Mouse (Mus musculus) layer of hippocampus, postnatal 14 days (tissue): ENCODE data around the gene Oit1. TPM values are rescaled to one million over a fixed set of nuclear protein-coding genes. Genes with fewer than 3 reads are reported as not detected.

Source experiments
- DNase-seq, 2 experiments: peaks; one replicate each; pipeline ENCODE4 v3.0.0; 2021 to 2022; ENCODE audit warnings: low spot score in 2 of 2, mixed read lengths in 1 of 2
- total RNA-seq, 2 experiments: library from RNA; stranded (reverse); gene quantifications; 2 replicates each; pipeline ENCODE4 v1.2.3; 2021

Gene Oit1
- total RNA-seq, 2 experiments from 2014 or later = not detected

GRCm38 (mm10) chr14:8340226-8340625, 38.3 kb downstream of the Oit1 start:
- DNase-seq = no peak

GRCm38 (mm10) chr14:8335947-8336346, 42.6 kb downstream of the Oit1 start:
- no peak for DNase-seq

DNA sequence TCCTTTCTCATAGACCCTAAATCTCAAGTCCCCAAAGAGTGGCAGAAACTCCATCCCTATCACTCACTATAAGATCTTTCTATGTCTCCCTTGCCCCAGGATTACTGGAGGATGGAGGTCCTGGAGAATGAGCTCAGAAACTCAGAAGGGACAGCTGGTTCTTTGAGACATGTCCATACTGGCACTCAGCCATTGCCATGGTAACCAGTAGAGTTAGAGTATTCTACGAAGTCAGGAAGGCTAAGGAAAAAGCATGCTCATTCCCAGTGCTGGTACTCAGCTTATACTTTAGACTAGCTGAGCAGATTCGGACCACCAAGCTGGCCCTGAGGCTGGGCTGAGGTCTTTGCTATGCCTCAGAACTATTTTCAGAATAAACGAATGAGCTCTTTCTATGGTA, 44.0 kb downstream of the Oit1 start:
- no peak for DNase-seq

DNA sequence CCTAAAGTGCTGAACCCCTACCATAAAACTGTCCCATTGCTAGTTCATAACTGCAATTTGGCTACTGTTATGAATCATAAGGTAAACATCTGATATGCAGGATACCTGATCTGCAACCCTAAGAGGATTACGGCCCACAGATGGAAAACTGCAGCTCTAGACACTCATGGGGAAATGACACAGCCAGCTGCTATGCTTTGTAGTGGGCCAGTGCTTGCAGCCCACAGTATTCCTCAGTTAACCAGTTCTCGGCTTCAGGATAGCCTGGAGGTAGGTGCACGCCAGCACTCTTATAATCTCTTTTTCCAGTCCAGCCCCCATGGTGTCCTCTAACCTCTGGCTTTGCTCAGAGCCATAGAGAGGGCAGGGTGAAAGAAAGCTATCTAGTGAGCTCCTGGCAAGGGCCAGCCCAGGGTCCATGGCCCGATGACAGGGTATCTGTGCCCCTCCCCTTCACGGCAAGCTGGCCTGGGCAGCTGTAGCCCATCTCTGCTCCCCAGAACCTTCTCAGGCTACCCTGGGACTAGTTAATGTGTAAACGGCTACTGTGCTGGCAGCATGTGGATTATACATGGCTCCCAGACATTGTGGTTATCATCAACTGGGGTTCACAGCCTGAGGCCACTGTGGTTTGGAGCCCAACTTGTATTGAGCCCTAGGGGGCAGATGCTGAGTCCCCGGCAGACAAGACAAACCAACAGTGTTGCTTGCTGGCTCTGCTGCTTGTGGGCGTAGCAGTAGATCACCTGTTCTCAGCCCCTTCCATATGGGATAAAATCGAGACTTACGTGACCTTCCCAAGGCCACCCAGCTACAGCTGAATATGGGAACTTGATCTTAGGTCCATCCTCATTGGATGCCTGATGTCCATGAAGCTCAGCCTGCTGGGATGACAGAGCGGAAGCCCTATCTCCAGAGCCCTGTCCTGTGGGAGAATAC, 46.0 kb downstream of the Oit1 start:
- no peak for DNase-seq

DNA sequence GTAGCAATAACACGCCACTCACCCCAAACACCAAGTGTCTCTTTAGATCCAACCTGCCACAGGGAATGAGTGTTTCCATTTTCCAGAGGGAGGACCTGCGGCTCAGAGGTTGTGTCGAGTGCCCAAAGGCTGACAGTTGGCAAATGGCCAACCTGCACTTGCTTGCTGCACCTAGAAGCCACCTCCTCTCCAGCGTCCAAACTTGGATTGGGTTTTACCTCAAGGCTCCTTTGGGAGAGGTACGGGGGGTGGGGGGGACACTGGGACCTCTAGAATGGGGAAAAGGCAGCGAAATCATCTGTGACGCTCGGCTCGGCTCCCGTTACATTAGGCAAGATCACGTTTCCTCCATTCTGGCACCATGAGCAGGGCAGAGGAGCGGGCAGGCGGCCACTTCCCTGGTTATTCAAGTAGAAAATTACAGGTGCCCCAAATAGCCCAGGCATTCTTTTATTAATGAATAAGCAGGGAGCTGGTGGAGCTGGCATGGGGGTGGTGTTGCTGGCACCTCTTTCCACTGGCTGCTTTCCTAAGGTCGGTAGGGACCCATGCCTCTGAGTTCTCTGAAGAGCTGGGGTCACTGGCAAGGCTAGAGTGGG, 47.1 kb downstream of the Oit1 start:
- peak in 1 of 2 experiments; percentile 29 for DNase-seq

DNA sequence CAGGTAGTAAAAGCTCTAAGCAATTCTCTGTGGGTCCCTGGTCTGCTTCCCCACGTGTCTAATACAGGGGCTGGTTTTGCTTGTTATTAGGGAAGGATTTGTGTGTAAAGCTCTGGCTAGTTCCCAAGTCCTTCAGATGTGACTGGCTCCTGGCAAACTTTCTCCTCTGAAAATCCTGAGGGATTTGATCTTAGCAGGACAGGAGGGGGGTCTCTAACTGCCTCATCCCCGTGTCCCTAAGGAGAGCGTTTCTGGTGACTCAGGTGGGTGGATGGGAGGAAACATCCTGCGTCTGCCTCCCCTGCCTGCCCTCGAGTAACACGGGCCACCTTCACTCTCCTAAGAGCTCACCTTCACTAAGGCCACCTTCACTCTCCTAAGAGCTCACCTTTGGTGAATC, 48.2 kb downstream of the Oit1 start:
- DNase-seq = no peak

- no peak for DNase-seq
Measured at GRCm38 (mm10) chr14:8329552-8329951, 49.0 kb downstream of the Oit1 start.

DNA sequence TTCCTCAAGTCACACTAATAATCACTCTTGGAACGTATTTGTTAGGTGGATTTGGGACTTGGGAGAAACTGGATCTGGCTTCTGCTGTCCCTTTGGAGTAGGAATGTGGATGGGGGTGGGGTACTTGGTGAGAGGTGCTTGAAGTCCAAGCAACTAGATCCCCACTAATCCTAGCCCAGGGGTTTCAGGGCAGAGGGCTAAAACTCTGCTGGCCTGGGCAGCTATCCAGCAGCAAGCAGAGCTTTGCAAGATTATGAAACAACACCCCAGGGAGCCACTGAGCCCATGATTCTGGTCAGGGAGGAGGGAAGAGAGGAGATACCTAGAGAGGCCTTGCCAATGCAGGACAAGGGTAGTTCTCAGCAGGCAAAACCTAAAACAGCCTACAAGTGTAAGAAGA, 51.2 kb downstream of the Oit1 start:
- DNase-seq = no peak

DNA sequence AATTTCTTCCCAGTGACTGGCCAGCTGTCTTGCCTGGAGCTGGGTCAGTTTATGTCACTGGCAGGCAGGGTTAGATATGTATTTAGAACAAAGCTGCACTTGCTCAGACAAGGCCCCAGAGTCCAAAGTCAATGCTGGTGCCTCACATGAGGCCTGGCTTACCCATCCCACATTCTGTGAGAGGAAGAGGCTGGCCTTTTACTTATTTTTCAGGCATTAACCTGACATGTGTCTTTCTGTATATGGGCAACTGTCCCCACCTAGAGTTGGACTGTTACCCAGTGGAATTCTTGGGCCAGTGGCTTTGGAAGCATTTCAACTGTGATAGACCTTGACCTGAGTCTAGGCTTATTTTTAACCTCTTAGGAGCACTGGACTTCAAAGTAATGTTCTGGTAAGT, 51.6 kb downstream of the Oit1 start:
- DNase-seq = no peak

DNA sequence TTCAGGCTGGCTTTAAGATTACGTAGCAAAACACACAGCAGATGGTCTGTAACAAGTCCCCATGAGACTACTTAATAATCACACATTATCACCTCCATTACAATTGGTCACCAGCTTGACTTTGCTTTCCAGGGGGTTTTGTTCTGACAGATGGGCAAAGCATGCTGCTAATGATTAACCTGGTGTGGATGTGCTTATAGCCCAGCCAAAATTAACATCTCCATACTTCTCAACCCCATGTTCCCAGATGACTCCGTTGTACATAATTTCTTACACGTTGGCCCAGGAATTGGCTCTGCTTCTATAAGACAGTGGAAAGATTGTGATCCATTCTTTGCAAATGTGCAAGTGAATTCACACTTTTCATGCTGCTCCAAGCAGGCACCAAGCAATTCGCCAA, 52.8 kb downstream of the Oit1 start:
- DNase-seq = no peak

DNA sequence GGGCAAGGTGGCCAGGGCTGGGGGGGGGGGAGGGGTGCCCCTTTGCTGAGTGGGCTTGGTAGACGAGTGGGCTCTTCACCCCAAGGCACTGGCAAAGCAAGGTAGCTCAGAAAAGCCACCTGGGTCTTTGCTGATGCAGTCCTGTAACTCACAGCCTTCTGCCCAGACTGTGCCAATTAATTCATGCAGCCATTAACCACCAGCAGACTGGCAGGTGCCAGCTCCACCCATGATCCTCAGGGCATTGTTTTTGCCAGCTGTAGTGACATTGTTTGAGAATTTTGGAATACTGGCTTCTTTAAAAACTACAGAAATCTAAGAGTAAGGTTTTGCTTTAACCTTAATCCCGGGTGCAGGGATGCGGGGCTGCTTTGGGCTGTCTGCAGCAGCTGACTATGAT, 58.0 kb downstream of the Oit1 start:
- DNase-seq = no peak

GRCm38 (mm10) chr14:8317194-8318097, 61.1 kb downstream of the Oit1 start, which contains the start of gene Fam107a:
Fam107a (minus strand) TSS chr14:8318023.
- DNase-seq = no peak

GRCm38 (mm10) chr14:8316366-8317193, 62.0 kb downstream of the Oit1 start:
- DNase-seq = no peak

- no peak for DNase-seq
Measured at GRCm38 (mm10) chr14:8315169-8315568, 63.4 kb downstream of the Oit1 start.

DNA sequence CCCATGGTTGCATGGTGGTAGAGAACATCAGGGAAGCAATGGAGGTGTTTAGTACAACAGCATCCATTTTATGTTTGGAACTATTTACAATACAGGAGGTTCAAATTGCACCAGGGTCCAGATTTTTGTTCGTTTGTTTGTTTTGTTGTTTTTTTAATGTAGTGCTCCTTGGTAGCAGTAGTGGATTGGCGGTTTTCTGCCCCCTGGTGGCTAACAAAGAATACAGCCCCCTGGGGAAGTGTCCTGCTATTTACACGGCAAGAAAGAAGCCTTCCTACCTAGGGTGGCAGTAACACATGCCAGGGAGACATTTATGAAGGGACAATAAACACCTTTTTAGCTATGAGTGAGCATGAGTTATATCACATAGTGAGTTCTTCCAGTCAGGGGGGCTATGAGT, 64.0 kb downstream of the Oit1 start:
- DNase-seq = no peak

- peak in 1 of 2 experiments; percentile 73 for DNase-seq
Measured at GRCm38 (mm10) chr14:8313877-8314276, 64.7 kb downstream of the Oit1 start.

DNA sequence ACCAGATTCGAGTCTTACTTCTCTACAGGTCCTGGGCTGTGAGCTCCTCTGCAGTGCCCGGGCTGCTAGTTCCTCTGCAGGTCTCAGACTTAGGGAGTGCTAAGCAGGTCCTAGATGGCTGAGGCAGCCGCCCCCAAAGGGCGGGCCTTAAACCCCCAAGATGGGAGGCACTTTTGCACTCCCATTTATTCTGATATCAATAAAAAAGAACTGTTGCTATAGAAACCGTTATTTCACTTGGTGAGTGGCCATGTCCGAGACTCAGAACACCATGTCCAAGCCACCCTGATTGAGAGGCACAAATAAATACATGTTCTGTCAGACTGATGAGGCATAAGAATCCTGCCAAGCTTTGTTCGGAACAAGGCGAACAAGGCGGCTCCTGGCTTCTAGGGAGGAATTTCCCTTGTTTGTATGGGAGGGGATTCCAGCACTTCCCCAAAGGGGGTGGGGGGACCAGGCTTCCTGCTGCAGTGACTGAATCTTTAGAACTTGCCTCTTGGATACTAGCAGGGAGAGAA, 68.9 kb downstream of the Oit1 start:
- peak in 1 of 2 experiments; percentile 81 for DNase-seq

- DNase-seq = no peak
Measured at GRCm38 (mm10) chr14:8308650-8309049, 69.9 kb downstream of the Oit1 start.

DNA sequence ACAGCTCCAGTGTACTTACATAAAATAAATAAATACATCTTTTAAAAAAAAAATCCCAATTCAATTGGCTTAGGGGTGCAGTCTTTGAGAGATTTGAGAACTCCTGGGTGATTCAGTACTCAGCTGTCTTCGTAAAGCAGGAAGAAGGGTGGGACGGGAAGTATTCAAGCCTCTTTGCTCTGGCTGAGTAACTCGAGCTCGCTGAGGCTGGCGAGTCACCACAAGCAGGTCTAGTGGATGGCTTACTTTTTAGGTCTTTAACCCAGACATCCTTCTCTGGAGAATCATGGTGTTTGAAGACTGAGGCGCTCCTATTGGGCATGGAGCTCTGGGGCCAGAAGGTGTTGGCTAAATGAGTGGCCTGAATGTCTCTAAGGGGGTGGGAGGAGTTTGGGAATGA, 71.7 kb downstream of the Oit1 start:
- DNase-seq = no peak

DNA sequence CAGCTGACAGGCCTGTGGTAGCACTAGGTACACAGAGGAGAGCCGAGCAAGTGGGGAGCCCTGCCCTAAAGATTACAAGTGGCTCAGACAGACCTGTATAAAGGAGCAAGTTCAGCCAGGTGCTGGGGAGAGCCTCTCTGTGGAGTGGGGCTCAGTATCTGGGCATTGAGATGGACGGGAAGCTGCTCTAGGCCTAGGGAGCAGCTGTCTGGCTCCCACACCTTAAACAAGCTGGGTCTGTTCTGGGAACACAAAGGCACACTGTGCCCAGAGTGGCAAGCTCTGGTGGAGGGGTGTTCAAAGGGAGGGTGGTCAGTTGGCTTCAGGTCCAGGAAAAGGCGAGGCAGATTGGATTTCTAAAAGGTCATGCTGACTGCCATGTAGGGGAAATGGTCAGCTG, 73.5 kb downstream of the Oit1 start:
- no peak for DNase-seq
